Mouse (Mus musculus) liver, embryonic 14.5 days (tissue): Measurements from ENCODE around the gene Notch2. TPM values are rescaled to one million over a fixed set of nuclear protein-coding genes. Genes with fewer than 3 reads are reported as not detected.

ENCODE experiments used
- ATAC-seq: fragments of 200-750 bp; cut with Nextera tagmentation; 2 replicates; pipeline ENCODE4 v1.8.0; 2017; ENCODE audit warnings: moderate number of reproducible peaks, mild to moderate bottlenecking, moderate library complexity; ENCODE audit not compliant: insufficient read depth
- DNase-seq, 3 experiments: peaks; one replicate each; pipeline ENCODE4 v3.0.0-alpha.2; 2012 to 2013; ENCODE audit warnings: low read depth in 3 of 3, low spot score in 3 of 3
- H3K27ac ChIP-seq: fragments of 300-500 bp; sonication (generic); 2 replicates; pipeline ENCODE4 v1.5.1; 2014; ENCODE audit warnings: moderate library complexity, mild to moderate bottlenecking, control low read depth, inconsistent platforms
- H3K27me3 ChIP-seq: fragments of 300-500 bp; sonication (generic); 2 replicates; pipeline ENCODE4 v1.6.1; 2014; ENCODE audit warnings: mild to moderate bottlenecking, low read length, moderate library complexity; ENCODE audit not compliant: control insufficient read depth, insufficient read depth
- H3K36me3 ChIP-seq: fragments of 300-500 bp; sonication (generic); replicated peaks from 2 replicates; pipeline ENCODE4 v1.6.1; 2014; ENCODE audit warnings: low read depth; ENCODE audit not compliant: control insufficient read depth, insufficient read depth
- H3K4me1 ChIP-seq, 2 experiments: fragments of 200-500 bp in 1 of 2; fragments of 300-500 bp in 1 of 2; sonication (generic) in 1 of 2; replicated peaks; 2 replicates each; pipeline ENCODE4 v1.6.1; 2012 to 2014; ENCODE audit warnings: antibody characterized with exemption in 1 of 2, inconsistent platforms in 1 of 2, low read length in 1 of 2; ENCODE audit not compliant: control insufficient read depth in 2 of 2, insufficient read depth in 2 of 2
- H3K4me2 ChIP-seq: fragments of 300-500 bp; sonication (generic); 2 replicates; pipeline ENCODE4 v1.6.1; 2014; ENCODE audit warnings: low read depth, mild to moderate bottlenecking, control low read depth, moderate library complexity
- H3K4me3 ChIP-seq, 2 experiments: fragments of 200-500 bp in 1 of 2; fragments of 300-500 bp in 1 of 2; sonication (generic) in 1 of 2; 2 replicates each; pipeline ENCODE4 v1.5.1; 2012 to 2014; ENCODE audit warnings: low read depth in 2 of 2, low read length in 2 of 2, mild to moderate bottlenecking in 2 of 2, control low read depth in 1 of 2, inconsistent platforms in 1 of 2, moderate library complexity in 1 of 2; ENCODE audit not compliant: insufficient read depth in 1 of 2
- H3K9ac ChIP-seq: fragments of 300-500 bp; sonication (generic); replicated peaks from 2 replicates; pipeline ENCODE4 v1.6.1; 2014; ENCODE audit warnings: mild to moderate bottlenecking, control low read depth, moderate library complexity
- H3K9me3 ChIP-seq: fragments of 300-500 bp; sonication (generic); 2 replicates; pipeline ENCODE4 v1.6.1; 2016; ENCODE audit warnings: low read length, mixed read lengths; ENCODE audit not compliant: control insufficient read depth
- CTCF ChIP-seq: IDR thresholded peaks from 2 replicates; pipeline ENCODE4 v1.5.1; 2016; ENCODE audit warnings: antibody characterized with exemption, low read depth, control low read depth
- EP300 ChIP-seq: IDR thresholded peaks from 2 replicates; pipeline ENCODE4 v1.6.1; 2016; ENCODE audit warnings: antibody characterized with exemption, low read depth
- WGBS: fragments of 180-500 bp; shearing (Covaris S2); extraction: QIAGEN DNeasy Blood & Tissue Kit; methylation state at CpG from one replicate; pipeline ENCODE4 v1.1.7; 2014; ENCODE audit not compliant: insufficient replicate concordance; 5-methylcytosine and 5-hydroxymethylcytosine counted together
- polyA plus RNA-seq, 2 experiments: library from polyadenylated mRNA; depleted of rRNA in 1 of 2; stranded (reverse) in 1 of 2; unstranded in 1 of 2; fragments of >200 nt; fragmentation: Nextera tagmentation in 1 of 2; extraction: Ambion mirVana in 1 of 2; gene quantifications; 2 replicates each; pipeline versions ENCODE4 v1.2.1 to v1.2.3; 2012 to 2014

The Notch2 gene
- polyA plus RNA-seq, 2 experiments = 3.0 to 5.4 TPM

DNA sequence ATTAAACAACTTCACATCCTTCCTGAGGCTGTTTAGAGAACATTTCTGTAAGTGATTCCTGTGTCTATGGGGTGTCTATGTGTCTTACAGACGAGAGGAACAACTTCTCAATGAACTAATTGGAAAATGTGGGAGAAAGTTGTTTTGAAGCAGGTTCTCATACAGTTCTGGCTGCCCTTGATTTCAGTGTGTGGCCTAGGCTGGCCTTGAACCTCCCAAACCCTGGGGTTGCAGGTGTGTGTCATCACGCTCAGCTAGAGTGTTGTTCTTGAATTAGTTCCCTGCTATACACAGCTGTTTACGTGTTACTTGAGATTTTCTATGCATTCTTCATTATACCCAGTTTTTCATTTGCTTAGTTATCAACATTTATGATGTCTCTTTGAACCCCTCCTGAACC is 56.5 kb downstream of the Notch2 start:
- H3K9ac ChIP-seq = no peak overlapping the region
- DNase-seq (no peak), ATAC-seq (no peak)
- no peaks in the 10 kb centered on the region for H3K9me3 ChIP-seq
- H3K4me1 ChIP-seq = peaks cover 0 to 11% of the 10 kb centered on the region in 2 experiments; a peak in 1 of 4 replicates
- no peak overlapping the region for H3K4me3 ChIP-seq
- H3K27ac ChIP-seq = no peak overlapping the region
- 64% methylated on average over 3 of the region's 3 CpGs for WGBS
- no peak overlapping the region for H3K4me2 ChIP-seq
- H3K27me3 ChIP-seq = no peaks in the 10 kb centered on the region
- TF ChIP-seq EP300 (no peak), CTCF (no peak)
- peaks cover 4% of the 10 kb centered on the region; the same call in 1 of the 2 replicates for H3K36me3 ChIP-seq

- DNase-seq = no peak
- no peaks in the 10 kb centered on the region for H3K27me3 ChIP-seq
- WGBS = 82% methylated on average over 8 of the region's 8 CpGs
- no peak overlapping the region for H3K4me3 ChIP-seq
- no peak overlapping the region for H3K4me2 ChIP-seq
- H3K4me1 ChIP-seq = peaks cover 0 to 9% of the 10 kb centered on the region in 2 experiments; a peak in 1 of 4 replicates
- H3K36me3 ChIP-seq = peaks cover 4% of the 10 kb centered on the region; the same call in 1 of the 2 replicates
- no peak for TF ChIP-seq EP300
- TF ChIP-seq CTCF = no peak
- H3K9ac ChIP-seq = no peak overlapping the region
- no peak for ATAC-seq
- H3K9me3 ChIP-seq = no peaks in the 10 kb centered on the region
- no peak overlapping the region for H3K27ac ChIP-seq
These were observed 59.2 kb downstream of the Notch2 start for GRCm38 (mm10) chr3:98072570-98072969.

DNA sequence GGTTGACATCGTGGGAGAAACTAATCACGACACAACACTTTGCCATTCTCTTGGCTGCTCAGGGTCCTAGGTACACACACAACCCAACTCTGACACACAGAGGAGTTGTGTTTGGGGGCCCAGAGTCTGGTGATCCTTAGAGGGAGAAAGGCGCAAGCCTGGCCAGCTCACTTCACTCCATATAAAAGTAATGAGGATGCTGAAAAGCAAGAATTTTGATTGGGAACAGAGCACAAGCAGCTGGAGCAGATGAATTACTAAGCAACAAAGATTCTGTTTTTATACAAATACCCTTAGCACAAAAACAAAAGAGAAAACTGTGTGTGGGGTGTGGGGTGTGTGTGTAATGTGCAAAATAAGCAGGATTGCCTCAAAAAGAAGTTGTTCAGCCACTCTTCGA is 60.2 kb downstream of the Notch2 start:
- Histone ChIP-seq H3K4me2 (no peak overlapping the region), H3K9ac (no peak overlapping the region), H3K27ac (no peak overlapping the region), H3K27me3 (no peaks in the 10 kb centered on the region), H3K9me3 (no peaks in the 10 kb centered on the region), H3K36me3 (peaks cover 4% of the 10 kb centered on the region; the same call in 1 of the 2 replicates), H3K4me1 (peaks cover 0 to 9% of the 10 kb centered on the region in 2 experiments; a peak in 1 of 4 replicates), H3K4me3 (no peak overlapping the region)
- ATAC-seq (no peak), DNase-seq (no peak)
- WGBS = 77% methylated on average over 4 of the region's 4 CpGs
- TF ChIP-seq CTCF = no peak
- TF ChIP-seq EP300 = no peak

DNA sequence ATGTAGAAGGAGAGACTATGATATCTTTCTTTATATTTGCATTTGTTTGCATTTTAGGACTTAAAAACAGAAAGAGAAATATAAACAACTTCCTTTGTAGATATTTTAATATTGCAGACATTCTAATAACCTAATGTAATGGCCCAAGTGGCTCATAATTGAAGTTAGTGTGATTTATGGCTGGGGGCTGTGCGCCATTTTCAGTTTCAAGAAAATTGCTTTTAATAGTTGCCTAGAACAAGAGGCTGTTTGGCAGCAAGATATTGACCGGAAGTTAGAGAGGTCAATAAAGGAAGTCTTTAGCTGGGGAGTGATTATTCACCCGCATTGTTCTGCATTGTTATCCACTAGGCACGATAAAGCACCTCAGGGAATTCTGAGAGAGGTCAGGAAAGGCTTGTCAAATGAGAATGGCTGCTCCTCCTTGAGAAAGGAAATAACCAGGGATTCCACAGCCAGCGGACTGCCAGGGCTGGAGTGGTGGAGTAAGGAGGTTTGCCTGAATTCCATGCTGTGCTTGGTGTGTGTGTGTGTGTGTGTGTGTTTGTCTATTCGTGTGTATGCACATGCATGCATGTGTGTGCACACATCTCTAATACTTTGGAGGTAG is 61.4 kb downstream of the Notch2 start:
- Histone ChIP-seq H3K4me1 (peaks cover 0 to 1% of the 10 kb centered on the region in 2 experiments; a peak in 1 of 4 replicates), H3K4me2 (no peak overlapping the region), H3K9me3 (no peaks in the 10 kb centered on the region), H3K4me3 (no peak overlapping the region), H3K27me3 (no peaks in the 10 kb centered on the region), H3K9ac (no peak overlapping the region), H3K27ac (no peak overlapping the region), H3K36me3 (peaks cover 4% of the 10 kb centered on the region; the same call in 1 of the 2 replicates)
- TF ChIP-seq EP300 (no peak), CTCF (no peak)
- ATAC-seq (no peak), DNase-seq (no peak)
- 72% methylated on average over 6 of the region's 6 CpGs for WGBS

DNA sequence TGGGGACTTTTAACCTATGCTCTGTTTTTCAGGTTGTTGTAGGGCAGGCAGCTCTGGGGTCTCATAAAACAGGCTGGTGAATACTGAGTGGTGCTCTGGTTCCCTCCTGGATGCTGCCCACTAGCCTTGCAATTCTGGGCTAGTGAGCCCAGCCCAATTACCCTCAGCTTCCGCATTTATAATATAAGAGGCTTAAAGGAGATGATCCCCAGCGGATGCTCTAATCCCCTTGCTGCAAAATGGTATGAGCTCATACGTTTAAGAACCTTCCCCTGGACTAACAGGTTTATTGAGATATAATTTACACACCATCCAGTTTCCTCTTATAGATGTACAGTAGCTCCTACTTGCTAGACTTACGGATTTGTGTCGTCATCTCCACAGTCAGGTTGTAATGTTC is 64.5 kb downstream of the Notch2 start:
- Histone ChIP-seq H3K4me3 (no peak overlapping the region), H3K27ac (no peak overlapping the region), H3K27me3 (no peaks in the 10 kb centered on the region), H3K9me3 (no peaks in the 10 kb centered on the region), H3K4me1 (peaks cover 17 to 20% of the 10 kb centered on the region in 2 experiments), H3K36me3 (no peaks in the 10 kb centered on the region), H3K9ac (no peak overlapping the region), H3K4me2 (no peak overlapping the region)
- TF ChIP-seq EP300 = no peak
- TF ChIP-seq CTCF = no peak
- ATAC-seq = no peak
- DNase-seq = no peak
- 88% methylated on average over 5 of the region's 5 CpGs for WGBS
